Mouse (Mus musculus) kidney, postnatal 14 days (tissue): Measurements from ENCODE around the gene Fam155a.

ENCODE experiments used
- DNase-seq: peaks from one replicate; pipeline ENCODE4 v3.0.0; 2022; ENCODE audit warnings: mixed read lengths

The Fam155a gene

DNA sequence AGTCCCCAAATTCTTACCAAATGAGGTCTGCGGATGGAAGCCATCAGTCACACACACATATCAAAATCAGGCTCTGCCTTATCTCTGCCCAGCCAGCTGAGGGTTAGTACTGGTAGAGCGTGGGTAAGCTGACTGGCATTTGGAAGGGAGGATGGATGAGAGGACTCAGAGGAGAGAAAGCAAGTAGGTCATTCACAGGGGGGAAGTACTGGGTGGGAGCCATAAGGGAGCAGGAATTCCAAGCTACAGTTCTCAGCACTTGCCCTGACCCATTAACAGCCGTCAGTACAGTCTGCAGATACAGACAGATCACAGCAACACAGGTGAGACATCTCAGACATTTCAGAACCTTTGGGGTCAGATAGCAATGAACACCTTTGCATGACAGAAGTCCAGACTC, 300.8 kb downstream of the Fam155a start:
- no peak for DNase-seq

DNA sequence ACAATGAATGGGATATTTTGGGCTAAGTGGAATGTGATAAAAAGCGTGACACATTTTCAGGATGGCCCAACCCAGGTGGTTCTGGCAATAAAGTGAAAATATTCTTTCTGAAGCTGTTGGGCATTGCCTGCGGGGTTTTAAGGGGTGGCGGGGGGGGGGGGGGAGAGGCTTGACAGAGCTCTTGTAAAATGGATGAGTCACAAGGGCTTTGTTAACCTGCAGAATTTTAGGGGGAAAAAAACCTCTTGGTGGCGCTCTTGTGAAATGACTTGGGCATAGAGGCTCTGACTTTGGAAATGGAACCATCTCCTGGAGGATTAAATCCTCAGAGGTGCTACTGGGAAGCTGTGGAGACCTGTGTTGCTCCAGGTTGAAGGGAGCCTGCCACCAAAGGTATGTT, 309.9 kb downstream of the Fam155a start:
- no peak for DNase-seq

DNA sequence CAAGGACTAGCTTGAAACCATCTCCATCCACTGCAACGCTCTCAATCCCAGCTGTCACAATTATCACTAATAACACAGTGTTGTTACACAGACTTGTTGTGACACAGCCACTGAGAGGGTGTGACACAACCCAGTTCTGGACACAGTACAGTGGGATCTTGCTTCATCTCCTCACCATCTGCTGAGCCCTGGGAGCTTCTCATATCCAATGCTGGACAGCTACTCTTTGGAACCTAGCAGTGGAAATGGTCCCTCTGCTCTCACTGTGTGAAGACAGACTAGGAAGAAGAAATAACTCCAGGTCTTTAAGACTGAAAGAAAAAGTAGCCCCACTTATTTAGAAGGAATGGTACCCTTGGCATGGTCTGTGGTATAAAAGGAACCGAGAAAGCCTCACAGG, 310.3 kb downstream of the Fam155a start:
- no peak for DNase-seq

DNA sequence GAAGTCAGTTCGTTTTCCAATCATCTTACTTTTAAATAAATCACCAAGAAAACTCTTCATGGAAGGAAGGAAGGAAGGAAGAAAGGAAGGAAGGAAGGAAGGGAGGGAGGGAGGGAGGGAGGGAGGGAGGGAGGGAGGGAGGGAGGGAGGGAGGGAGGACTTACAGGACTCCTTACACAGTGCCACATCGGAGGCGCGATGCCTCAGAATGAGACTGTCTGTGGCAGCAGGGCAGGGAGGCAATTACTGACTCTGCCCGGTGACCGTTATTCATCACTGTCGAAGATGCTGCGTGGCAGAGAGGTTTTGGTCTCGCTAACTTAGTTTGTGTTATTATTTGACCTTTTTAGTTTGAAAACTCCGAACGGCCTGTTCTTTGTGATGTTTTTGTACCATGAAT, 312.3 kb downstream of the Fam155a start:
- no peak for DNase-seq

DNA sequence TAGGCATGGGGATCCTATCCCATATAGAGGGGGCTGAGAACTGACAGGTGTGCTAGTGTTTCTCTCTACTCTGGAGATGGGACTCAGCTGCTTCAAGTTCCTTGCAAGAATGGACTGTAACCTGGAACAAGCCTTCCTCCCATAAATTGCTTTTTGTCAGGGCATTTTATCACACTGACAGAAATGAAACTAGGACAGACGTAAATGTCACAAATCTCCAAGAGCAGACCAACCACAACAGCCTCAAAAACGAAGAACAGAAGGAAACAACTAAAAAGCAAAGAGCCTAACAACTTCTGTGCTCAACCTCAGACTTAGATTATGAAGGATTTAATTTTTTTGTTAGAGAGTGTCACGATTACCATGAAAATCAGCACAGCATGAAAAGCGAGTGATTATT, 315.8 kb downstream of the Fam155a start:
- DNase-seq, result no peak

DNA sequence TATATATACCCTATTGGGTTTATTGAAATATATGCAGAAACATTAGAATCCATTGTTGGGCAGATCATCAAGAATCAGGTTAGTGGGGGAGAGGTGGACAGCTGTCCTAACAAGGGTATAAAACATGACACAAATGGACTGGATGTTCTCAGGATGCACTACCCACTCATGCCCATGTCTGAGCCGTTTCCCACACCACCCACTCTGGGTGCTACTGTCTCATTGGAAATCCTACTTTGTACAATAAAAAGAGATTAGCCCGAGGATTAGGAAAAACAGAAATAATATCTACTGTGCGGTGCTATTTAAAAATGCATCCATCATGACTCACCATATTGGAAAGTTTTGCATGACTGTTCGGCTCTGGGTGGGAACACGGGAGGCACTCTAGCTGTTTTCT, 317.2 kb downstream of the Fam155a start:
- no peak for DNase-seq

DNA sequence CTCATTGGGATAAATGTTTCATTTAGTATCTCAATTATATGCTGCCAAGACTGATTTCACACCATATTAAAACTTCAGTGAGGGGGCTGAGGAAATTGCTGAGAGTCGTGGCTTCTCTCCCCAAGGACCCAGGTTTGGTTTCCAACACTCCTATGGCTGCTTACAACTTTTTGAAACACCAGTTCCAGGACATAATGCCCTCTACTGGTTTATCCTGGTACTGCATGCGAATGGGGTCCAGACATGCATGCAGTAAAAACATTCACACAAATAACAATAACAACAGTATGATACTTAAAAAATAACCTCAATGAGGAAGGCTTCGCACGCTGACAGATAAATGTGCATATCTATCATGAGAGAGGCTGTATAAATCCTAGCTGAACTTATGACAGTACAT, 319.4 kb downstream of the Fam155a start:
- no peak for DNase-seq

DNA sequence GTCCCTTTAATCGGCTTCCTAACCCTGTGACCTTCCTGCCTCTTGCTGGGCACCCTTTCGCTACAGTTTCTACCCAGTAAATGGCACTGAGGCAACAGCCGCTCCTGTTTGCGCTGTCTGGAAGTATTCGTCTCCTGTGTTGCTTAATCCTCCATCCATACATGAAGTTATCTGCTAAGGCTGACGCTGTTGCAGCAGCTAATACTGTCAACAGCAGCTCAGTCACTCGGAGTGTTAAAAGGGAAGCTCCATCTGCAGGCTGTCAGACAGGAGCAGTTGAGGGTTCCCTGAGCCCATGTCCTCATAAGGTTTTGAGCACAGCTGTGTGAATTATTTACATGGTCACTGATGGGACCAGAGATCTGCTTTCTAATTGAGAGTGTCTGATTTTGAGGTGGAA, 322.3 kb downstream of the Fam155a start:
- no peak for DNase-seq

DNA sequence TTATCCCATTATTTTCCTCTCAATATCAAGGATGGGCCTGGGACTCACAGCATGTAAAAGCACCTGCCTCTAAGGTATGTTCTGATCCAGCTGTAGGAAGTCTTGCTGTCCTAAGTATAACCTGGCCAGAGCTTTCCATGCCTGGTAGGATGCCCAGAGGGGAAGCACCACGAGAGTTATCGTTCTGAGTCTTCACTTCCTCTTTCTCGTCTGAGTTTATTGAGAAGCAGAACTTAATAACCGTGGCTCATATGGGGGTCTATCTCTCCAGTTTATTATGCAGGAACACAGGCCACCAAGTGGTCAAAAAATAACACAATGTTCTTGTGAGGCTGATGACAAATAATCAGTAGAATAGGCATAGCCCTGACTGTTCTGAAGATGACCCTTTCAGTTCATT, 333.1 kb downstream of the Fam155a start:
- DNase-seq, result no peak

DNA sequence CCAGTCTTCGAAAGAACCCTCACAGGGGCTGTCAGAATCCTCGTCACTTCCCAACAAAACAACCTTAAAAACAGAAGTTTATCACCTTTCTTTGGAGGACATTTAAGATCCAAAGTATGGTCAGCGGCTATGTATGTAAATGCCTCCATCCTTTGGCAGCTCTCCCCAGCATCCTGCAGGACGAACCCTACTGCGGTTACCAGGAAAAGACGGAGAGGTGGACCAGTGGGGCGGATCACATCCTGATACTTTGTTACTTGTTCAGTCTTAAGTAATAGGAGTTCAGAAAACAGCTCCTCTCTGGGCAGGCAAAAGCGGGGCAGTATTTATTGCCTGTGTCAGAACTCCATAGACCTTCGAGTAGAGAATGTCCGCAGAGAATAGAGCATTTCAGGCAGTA, 335.5 kb downstream of the Fam155a start:
- DNase-seq, result peak; percentile 17

DNA sequence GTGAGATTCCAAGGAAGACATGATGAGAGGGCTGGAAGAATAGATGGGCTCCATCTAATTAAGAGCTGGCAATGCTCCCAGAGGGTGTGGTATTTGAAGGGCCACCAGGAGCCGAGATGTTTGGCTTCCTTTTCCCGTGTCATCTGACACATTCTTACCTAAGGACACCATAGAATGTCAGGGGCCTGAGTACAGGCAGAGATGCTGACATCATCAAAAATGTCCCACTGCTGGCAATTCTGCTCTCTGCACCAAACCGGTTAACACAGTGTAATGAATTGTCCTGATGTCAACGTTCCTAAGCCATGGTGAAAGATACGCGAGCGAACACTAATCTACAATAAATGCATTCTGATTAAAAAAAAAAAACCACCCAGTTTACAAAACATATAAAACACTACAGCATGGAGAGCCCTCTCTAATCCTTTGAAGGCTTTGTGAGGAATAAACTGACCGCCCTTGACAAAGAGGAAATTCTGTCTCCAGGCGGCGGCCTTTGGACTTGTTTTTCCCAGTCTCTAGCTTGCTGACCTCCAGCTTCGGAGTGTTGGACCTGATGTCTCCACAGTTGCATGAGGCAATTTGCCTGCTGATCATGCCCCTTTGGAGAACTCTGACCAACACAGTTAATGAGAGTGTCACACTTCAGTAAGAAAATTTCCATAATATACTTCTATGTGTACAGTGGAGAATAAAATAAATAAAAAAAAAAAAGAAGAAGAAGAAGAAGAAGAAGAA, 338.2 kb downstream of the Fam155a start:
- peak; percentile 40 for DNase-seq

DNA sequence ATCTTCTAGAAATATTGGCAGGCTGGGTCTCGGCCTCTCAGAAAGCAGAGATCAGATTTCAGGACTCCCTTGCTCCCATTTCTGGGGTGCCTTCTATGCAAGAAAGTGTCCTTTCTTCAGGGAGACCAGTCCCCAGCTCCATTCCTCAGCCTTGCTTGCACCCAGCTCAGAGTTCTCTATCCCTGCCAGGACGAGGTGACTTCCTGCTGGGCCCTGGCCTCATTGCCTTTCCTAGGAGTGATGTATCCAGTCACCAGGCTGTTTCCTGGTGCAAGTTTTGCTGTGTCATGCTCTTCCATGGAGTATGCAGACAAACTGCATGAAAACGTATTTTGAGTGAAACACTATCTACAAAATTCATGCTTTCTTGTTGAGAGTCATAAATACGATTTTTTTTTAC, 342.1 kb downstream of the Fam155a start:
- DNase-seq, result no peak

DNA sequence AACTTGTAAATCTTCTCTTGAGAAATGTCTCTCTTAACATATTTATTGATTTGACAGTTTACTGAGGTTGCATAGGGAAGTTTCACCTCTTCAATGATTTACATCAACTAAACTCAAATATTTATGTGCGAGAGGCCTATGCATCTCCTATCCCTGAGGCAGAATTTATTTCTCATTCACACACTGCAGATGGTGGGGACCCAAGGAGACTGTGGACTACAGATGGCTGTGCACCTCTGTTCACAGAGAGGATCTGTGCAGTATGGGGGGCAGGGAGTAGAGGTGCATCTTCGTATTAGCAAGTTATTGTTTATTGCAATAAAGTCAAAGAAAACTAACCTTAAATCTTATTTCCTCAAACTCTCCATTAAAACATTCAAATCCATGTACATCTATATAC, 346.9 kb downstream of the Fam155a start:
- DNase-seq, result no peak

DNA sequence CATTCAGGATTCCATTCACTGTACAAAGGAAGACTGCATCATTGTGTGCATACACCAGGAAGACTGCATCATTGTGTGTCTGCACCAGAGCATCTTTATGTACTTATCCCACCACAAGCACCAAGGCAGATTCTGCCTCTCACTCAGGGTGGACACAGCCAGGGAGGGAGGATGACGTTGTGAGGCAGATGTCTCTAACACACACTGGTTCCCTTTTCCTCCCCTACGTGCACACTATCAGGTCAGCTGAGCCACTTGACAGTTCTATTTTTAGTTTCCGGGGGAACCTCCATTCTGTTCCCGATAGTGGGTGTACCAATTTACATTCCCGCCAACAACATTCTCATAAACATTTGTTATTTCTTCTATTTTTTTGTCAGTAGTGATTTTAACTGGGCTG, 347.4 kb downstream of the Fam155a start:
- DNase-seq, result no peak

DNA sequence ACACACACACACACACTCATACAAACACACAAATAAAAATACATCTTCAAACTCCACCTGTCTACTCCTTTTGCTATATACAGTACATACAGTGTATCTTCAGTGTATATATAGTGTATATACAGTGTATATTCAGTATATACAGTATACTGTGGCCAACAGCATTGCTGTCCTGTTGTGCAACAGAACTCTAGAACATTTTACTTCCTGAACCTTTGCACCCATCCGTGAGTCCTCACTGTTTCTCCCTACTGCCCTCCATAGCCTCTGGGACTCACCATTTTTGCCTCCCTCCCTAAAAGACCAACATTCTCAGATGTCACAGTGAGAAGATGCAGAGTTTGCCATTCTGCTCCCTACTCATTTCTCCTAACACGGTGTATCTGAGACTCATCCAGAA, 347.8 kb downstream of the Fam155a start:
- no peak for DNase-seq

DNA sequence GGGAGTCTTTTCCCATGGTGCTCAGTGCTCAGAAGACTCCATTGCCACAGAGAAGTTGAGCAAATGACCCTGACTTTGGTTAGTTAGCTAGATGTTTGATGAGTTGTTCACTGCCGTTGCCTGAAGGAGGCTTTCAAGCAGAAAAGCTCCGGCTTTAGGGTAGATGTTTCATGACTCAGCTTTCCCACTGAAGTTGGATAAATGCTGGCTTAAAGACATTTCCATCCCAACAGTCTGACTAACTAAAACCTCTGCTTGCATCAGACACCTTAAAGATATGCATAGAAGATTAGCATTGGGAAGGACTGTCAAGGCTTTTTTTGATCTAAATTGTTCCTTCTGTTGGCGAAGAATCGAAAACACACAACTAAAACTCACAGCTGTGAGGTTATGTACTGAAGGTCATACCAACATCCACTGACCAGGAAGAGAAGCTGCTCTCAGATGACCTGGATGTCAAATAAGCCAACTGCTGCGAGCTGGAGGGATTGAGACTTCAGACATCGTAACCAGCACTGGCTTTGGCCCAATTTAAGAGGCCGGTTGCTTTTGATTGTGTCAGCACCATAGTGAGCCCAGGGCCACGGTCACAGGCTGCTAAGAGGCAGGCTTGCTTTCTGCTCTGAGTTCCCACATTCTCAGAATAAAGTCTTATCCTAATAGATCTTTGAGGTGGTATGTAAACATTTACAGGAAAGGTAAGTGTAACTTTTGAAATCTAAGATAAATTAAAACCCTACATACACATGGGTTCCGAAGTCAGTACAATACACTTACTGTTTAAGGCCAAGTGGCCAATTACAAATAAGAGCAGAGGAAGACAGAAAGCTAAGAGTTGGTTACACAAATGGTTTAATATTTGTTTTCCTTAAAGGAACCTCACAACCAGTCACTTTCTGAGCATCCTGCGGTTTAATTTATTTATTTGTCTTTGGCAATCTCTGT, 351.8 kb downstream of the Fam155a start:
- peak; percentile 4 for DNase-seq

DNA sequence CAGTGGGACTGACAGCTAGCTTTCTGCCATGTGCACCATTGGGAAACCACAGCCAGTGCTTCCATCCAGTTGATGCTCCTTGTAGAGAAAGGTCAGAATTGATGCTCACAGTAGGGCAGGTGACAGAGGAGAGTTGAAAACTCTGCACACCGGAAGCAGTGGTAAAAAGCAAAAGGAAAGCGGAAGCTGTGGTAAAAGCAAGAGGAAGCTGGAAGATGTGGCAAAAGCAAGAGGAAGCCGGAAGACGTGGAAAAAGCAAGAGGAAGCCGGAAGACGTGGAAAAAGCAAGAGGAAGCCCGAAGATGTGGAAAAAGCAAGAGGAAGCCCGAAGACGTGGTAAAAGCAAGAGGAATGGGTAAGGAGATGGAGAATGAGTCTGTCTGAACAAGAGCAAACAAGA, 354.8 kb downstream of the Fam155a start:
- no peak for DNase-seq

DNA sequence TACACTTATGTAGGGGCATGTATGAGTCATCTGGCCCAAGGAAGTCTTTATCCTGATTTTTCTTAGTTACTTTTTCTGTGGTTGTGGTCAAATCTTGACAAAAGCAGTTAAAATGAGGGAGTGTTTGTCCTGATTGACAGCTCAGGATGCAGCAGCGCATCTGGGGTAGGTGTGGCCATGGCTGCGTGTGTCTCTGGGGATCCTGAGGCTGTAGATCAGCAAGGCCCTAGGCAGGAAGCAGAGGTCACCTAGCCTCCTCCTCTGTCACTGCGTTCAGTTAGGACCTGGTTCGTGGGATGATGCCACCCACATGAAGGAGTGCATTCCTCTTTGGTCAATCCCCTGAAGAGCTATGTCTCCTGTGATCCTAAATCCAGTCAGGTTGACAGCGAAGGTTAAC, 362.5 kb downstream of the Fam155a start:
- no peak for DNase-seq

DNA sequence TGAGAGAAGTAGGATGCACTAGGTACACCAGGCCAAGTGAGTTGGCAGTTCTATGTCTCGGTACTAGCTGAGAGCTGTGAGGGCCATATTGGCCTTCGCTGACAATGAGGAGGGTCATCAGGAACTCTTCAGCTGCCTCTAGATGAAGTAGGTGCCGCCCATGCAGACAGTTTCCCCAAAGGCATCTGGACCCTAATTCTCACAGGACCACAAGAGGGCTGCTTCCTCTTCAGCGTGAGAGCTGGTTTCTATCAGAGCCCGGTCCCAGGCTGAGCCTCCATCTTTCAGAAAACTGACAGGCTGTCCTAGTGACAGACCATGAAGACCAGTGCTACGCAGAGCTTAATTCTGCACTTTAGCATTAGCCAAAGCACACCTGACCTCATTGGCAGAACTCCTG, 364.8 kb downstream of the Fam155a start:
- DNase-seq, result no peak

DNA sequence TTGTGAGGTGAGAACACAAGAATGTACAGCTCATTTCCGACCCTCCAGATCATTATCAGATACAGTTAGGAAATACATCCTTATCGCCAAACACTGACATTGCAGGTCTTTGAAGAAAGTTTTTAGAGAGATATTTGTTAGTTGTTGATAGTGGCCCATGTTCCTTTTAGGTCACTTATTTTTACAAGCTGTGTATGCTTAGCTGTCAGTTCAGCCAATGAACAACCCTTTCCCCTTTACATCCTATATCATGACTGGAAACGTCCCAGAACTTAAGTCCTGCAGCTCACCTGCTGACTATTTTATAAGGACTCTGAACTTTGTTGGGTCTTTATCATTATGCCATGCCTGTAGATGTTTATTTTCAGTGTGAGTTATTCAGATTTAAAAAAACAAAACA, 366.3 kb downstream of the Fam155a start:
- no peak for DNase-seq

DNA sequence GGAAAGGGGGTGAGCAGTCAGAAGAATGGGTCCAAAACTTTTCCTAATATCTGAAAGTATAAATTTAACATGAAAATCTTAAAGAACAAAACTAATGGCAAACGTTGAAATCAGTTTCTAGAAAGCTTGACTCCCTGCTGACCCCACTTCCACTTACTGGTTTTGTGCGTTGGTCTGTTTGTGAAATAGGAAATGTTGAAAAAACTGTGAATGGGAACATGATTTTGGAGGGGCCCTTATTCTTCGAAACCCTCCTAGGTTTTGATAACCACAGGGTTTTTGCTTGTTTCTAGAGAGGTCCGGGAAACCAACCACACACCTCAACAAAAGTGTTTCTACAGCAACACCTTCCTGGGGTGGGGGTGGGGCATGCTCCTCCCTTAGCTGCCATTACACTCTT, 368.6 kb downstream of the Fam155a start:
- DNase-seq, result no peak

DNA sequence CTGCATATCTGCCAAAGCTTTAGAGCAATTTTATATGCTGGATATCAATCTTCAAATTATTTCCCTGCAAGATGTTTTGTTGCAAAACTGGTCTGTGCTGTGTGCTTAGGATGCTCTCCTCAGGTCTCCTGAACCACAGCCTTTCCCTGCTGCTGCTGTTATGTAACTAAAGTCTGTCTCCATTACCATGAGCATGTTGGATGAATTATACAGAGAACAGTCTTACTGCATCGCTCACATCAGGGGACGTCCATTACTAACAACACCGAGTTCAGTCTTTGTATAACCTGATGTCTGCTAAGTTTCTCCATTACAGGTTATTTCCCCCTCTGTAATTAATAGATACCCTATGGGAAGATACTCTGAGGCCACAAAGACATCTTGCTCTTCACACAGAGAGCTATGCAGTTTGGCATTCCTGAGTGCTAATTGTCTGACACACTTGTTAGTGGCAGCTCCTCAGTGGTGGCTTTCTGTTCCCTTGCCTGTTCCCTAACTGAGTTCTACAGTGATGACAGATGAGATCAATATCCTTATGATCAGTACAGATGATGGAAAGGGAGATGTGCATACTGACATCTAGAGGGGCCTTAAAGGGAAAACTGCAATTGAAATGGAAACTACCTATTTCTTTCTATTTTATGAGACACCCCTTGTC, 372.2 kb downstream of the Fam155a start:
- DNase-seq, result no peak

DNA sequence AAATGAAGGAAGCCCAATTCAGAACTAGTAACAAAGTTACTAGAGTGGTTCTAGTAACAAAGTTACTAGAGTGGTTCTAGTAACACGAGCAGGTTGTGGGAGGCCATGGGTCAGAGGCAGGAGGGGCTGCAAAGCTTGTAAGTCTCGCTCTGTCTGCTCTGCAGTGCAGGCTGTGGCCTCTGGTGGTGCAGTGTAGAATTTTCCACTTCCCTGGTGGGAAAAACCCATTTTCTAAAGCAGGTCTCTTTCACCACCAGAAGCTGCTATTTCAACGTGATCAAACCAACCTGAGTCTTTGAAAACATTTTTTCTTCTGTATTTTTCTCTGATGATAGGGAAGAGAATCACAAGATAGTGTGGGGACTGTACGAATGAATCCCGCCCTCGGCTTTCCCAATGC, 372.9 kb downstream of the Fam155a start:
- no peak for DNase-seq

DNA sequence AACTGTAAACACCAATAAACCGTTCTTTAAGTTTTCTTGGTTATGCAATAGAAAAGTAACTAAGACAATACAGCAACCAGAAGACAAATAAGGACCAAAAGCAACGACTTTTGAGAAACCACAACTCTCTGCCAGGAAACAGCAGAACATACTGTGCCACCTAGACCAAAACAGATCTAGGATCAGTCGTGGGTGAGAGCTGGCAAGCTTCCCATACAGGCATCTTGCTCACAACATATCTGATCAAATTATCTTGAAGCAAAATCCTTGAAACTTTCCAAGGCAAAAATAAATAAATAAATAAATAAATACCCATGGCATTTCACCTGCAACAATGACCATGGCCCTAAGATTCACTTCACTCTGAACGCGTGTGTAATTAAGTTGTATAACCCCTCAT, 376.3 kb downstream of the Fam155a start:
- no peak for DNase-seq
